Mouse (Mus musculus) kidney, adult 2 months (tissue): ENCODE data around the gene Pfdn5. TPM values are rescaled to one million over a fixed set of nuclear protein-coding genes. Genes with fewer than 3 reads are reported as not detected.
A peak's percentile ranks its signal among the peaks of the same experiment; 100 is the strongest.

ENCODE experiments used
- DNase-seq: peaks from one replicate; pipeline ENCODE4 v3.0.0; 2021
- H3K27ac ChIP-seq: fragments of 200-500 bp; 2 replicates; pipeline ENCODE4 v1.5.1; 2012; ENCODE audit warnings: low read depth, low read length, control low read depth, inconsistent platforms; ENCODE audit not compliant: insufficient read depth
- H3K27me3 ChIP-seq: fragments of 200-500 bp; replicated peaks from 2 replicates; pipeline ENCODE4 v1.6.1; 2012; ENCODE audit warnings: mild to moderate bottlenecking, moderate library complexity, low read length, inconsistent platforms; ENCODE audit not compliant: control insufficient read depth, insufficient read depth
- H3K36me3 ChIP-seq: fragments of 200-500 bp; 2 replicates; pipeline ENCODE4 v1.6.1; 2012; ENCODE audit warnings: mild to moderate bottlenecking, moderate library complexity, low read length, inconsistent platforms; ENCODE audit not compliant: control insufficient read depth, insufficient read depth
- H3K4me1 ChIP-seq: fragments of 200-500 bp; 2 replicates; pipeline ENCODE4 v1.6.1; 2011; ENCODE audit warnings: low read length; ENCODE audit not compliant: control insufficient read depth, insufficient read depth
- H3K4me3 ChIP-seq: fragments of 200-500 bp; 2 replicates; pipeline ENCODE4 v1.5.1; 2011; ENCODE audit warnings: mild to moderate bottlenecking, low read depth, low read length, control low read depth; ENCODE audit not compliant: insufficient read depth
- CTCF ChIP-seq: fragments of 200-500 bp; conservative IDR thresholded peaks from 2 replicates; pipeline ENCODE4 v1.5.1; 2011; ENCODE audit warnings: low read depth, mild to moderate bottlenecking, control low read depth, low read length, moderate library complexity, mixed read lengths; ENCODE audit not compliant: insufficient read depth, insufficient read length
- POLR2A ChIP-seq: fragments of 200-500 bp; IDR thresholded peaks from one replicate; pipeline ENCODE4 v1.6.1; 2011; ENCODE audit warnings: low read depth, low read length, control low read depth
- whole genome bisulfite sequencing: fragments of 180-500 bp; shearing (Covaris S2); methylation state at CpG from one replicate; pipeline ENCODE4 v1.1.7; 2018; 5-methylcytosine and 5-hydroxymethylcytosine counted together
- polyA plus RNA-seq: library from polyadenylated mRNA; depleted of rRNA; stranded (reverse); fragments of >200 nt; gene quantifications from 2 replicates; pipeline ENCODE4 v1.2.3, GENCODE M21; 2012; rRNA removed

Pfdn5 gene
- polyA plus RNA-seq, result 141 and 206 TPM in 2 replicates

DNA sequence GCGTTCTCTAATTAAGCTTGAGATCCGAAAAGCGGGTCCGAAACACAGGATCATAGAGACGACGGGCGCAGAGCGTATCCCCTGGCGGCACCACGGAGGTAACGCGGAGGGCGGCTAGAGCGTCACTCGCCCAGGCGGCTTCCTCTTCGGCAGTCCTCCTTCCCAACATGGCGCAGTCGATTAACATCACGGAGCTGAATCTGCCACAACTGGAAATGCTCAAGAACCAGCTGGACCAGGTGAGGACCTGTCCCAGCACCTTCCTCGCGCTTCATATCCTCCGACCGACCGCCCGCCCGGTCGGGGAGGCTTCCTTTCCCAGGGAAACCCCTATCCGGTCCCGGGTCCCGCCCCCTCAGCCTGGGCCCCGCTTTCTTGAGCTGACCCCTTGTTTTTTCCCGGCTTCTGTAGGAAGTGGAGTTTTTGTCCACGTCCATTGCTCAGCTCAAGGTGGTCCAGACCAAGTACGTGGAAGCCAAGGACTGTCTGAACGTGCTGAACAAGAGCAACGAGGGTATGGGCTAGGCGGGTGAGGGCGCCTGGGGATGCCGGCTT lies at the start of gene Pfdn5:
Pfdn5 (plus strand) TSS at position 95 of the 555 bp plus-strand sequence.
- peak within 1 kb of the TSS; percentile 97 for H3K27ac ChIP-seq
- peak; percentile 50 for TF ChIP-seq CTCF
- peak; percentile 15 for TF ChIP-seq POLR2A
- H3K4me1 ChIP-seq, result peaks cover 6% of the 10 kb centered on the region; the same call in 1 of the 2 replicates
- no peaks in the 10 kb centered on the region for H3K27me3 ChIP-seq
- peak; percentile 91 for DNase-seq
- WGBS, result under 1% methylated on average over 40 of the region's 40 CpGs
- no peaks in the 10 kb centered on the region for H3K36me3 ChIP-seq
- peak within 1 kb of the TSS; percentile 100 for H3K4me3 ChIP-seq

DNA sequence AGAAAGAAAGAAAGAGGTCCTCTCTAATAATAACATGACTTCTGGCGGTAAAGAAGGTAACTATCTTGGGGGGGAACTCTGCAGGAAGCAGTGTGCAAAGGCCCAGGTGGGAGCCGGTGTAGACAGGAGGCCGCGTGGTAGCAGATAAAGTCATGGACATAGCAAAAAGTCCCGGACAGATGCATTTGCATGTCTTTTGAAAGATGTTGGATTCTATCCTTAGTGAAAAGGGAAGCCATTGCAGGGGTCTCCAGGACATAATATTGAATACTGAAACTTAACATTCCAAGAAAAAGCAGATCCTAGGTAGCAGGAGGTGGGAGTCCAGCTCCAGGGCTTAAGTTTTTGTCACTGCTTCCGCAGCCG lies 47.2 kb upstream of the Pfdn5 start:
- WGBS, result 43% methylated on average over 7 of the region's 7 CpGs
- Histone ChIP-seq H3K4me3 (peak overlapping the region; percentile 87), H3K4me1 (peaks cover 3% of the 10 kb centered on the region; the same call in 1 of the 2 replicates), H3K27me3 (no peaks in the 10 kb centered on the region), H3K36me3 (no peaks in the 10 kb centered on the region; the same call in 1 of the 2 replicates), H3K27ac (peak overlapping the region; percentile 76)
- DNase-seq, result no peak
- TF ChIP-seq POLR2A (no peak), CTCF (no peak)

GRCm38 (mm10) chr15:102279092-102279782 lies 46.7 kb upstream of the Pfdn5 start, which contains the start of gene Mfsd5:
Gene Mfsd5, plus strand, starts transcription at chr15:102279454.
- peak; percentile 92 for DNase-seq
- peak; percentile 53 for TF ChIP-seq CTCF
- TF ChIP-seq POLR2A, result peak; percentile 71
- under 1% methylated on average over 65 of the region's 65 CpGs for WGBS
- Histone ChIP-seq H3K36me3 (no peaks in the 10 kb centered on the region; the same call in 1 of the 2 replicates), H3K4me1 (peaks cover 3% of the 10 kb centered on the region; the same call in 1 of the 2 replicates), H3K27me3 (no peaks in the 10 kb centered on the region), H3K4me3 (peak within 1 kb of the TSS; percentile 87), H3K27ac (peak within 1 kb of the TSS; percentile 86)

- H3K27ac ChIP-seq, result peak overlapping the region; percentile 86
- H3K4me3 ChIP-seq, result peak overlapping the region; percentile 87
- peaks cover 3% of the 10 kb centered on the region; the same call in 1 of the 2 replicates for H3K4me1 ChIP-seq
- TF ChIP-seq POLR2A (no peak), CTCF (no peak)
- no peaks in the 10 kb centered on the region for H3K27me3 ChIP-seq
- whole genome bisulfite sequencing, result 22% methylated on average over 13 of the region's 13 CpGs
- H3K36me3 ChIP-seq, result no peaks in the 10 kb centered on the region; the same call in 1 of the 2 replicates
- no peak for DNase-seq
Observed at GRCm38 (mm10) chr15:102279783-102280520, 46.0 kb upstream of the Pfdn5 start.

GRCm38 (mm10) chr15:102280623-102281022 lies 45.3 kb upstream of the Pfdn5 start:
- Histone ChIP-seq H3K27me3 (no peaks in the 10 kb centered on the region), H3K36me3 (no peaks in the 10 kb centered on the region; the same call in 1 of the 2 replicates), H3K27ac (no peak overlapping the region), H3K4me1 (peaks cover 3% of the 10 kb centered on the region; the same call in 1 of the 2 replicates), H3K4me3 (no peak overlapping the region)
- WGBS, result 95% methylated on average over 19 of the region's 19 CpGs
- TF ChIP-seq CTCF (no peak), POLR2A (no peak)
- DNase-seq, result no peak

GRCm38 (mm10) chr15:102282463-102283292 lies 43.2 kb upstream of the Pfdn5 start:
- TF ChIP-seq POLR2A, result no peak
- Histone ChIP-seq H3K27ac (no peak overlapping the region), H3K4me1 (peaks cover 3% of the 10 kb centered on the region; the same call in 1 of the 2 replicates), H3K27me3 (no peaks in the 10 kb centered on the region), H3K4me3 (no peak overlapping the region), H3K36me3 (no peaks in the 10 kb centered on the region; the same call in 1 of the 2 replicates)
- WGBS, result 70% methylated on average over 8 of the region's 8 CpGs
- no peak for DNase-seq
